Mouse (Mus musculus): ENCODE measurements around the gene Samd14.

Samd14 gene

DNA sequence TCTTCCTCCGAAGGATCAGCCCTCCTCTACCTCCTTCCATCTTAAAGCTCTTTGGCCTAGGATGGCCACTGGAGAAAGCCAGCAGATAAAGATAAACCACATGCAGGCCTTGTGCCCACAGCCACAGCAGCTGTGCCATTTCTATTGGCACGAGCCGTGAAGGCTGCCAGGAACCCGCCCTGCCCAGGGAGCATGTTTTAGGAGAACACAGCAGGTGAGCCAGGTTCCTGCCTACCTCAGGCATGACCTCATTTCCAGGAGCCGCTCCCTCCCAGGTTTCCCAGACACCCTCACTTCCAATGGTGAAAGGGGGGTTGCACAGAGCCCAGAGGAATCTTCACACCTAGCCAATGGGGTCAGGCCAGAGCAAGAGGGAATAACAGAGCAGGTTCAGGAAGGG lies 63.1 kb downstream of the Samd14 start:
- no peak for DNase-seq (ENCODE audit: low spot score in 2 of 2)

DNA sequence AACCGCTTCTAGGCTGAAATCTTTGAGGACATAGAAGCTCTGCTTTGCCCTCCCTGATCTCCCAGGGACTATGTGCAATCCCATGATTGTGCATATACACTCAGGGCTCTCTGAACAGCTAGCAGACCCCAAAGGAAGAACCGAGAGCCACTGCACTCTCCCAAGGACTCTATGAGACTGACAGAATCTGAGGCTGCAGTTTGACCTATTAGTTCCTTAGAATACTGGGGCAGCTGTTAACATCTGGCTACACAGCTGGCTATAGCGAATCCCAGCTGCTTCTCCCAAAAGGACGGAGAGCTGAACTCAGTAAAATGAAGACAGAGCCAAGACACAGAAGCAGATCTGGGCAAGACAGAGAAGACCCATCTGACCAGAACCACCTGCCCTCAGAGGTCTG lies 64.2 kb downstream of the Samd14 start:
- DNase-seq (ENCODE audit: low spot score in 2 of 2) = no peak

DNA sequence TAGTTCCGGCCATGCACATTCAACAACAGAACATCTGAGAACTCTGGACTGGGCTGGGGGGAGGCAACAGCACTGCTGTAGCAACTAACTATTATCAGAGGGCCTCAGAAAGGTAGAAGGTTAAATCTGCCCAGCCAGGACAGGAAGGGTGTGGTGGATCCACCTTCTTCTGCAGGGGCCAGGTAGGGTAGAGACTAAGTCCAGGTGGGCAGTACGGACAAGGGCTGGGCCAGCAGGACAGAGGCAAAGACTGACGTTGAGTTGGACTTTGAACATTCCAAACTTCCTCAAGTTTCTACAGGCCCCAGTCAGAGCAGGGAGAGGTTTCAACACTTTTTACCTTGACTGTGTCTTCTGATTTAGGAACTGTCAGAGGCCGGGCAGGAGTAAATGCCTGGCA lies 65.0 kb downstream of the Samd14 start:
- DNase-seq (ENCODE audit: low spot score in 2 of 2) = no peak

DNA sequence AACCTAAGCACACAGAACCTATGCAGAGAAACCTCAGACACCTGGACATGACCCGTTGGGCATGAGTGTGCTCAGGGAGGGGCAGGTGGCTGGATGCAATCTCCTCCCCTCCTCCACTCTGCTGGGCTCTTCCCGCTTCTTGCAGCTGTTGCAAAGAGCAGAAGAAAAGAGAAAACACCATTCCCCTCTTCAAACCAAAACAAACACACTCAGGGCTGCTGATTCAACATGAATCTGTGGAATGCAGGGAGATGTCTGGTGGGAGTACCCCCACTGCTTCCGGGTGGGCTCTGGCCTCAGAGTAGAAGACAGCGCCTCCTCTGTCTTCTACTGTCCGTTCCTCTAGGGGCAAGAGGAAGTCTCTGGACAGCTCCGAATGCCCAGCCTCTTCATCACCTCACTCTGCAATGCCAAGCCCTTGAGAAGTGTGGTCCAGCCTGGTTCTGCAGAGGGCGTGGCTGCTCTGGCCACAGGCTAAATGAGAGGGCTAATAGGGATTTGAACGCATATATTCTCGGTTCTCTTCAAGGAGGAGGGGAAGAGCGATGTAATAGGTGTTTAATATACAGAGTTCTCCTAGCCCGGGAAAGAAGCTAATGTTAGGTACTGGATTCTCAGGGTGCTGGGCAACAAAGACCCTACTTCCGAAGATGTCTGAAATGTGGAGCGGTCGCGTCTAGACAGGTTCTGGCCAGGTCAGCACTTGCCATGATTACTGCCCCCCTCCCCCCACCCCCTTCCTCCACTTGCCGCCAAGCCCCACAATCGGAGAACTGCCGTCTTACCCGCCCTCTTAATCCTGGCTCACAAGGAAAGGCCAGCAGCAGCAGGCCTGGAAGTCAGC lies 65.7 kb downstream of the Samd14 start:
- DNase-seq (ENCODE audit: low spot score in 2 of 2) = no peak
